Mouse (Mus musculus) megakaryocyte, embryonic 14.5 days (primary cell): ENCODE data around the gene Akap13.

Experiments used
- FLI1 ChIP-seq: IDR thresholded peaks from 2 replicates; pipeline ENCODE4 v1.6.1; 2012; ENCODE audit warnings: low read length, inconsistent platforms, mixed read lengths
- GATA1 ChIP-seq: IDR thresholded peaks from 3 replicates; pipeline ENCODE4 v1.6.1; 2012; ENCODE audit warnings: mixed read lengths, low read length, inconsistent platforms, borderline replicate concordance

GRCm38 (mm10) chr7:75415166-75415881 is 40.0 kb upstream of the Akap13 start:
- no peak for TF ChIP-seq GATA1
- no peak for TF ChIP-seq FLI1
